Mouse (Mus musculus) ovary, postnatal 36 days (tissue): ENCODE measurements around the gene Smim26.
"Not testable (repeated sequence)": the region's sequence is repeated elsewhere in the genome, so short reads cannot be mapped to it uniquely, and the experiment has no call there.

Source experiments
- DNase-seq: peaks from one replicate; pipeline ENCODE4 v3.0.0; 2022; ENCODE audit warnings: low spot score, mixed read lengths

Gene Smim26

GRCm38 (mm10) chr2:144593951-144594651 is at the start of gene Smim26:
Gene Smim26, plus strand, starts transcription at chr2:144594054.
- peak; percentile 64 for DNase-seq

DNA sequence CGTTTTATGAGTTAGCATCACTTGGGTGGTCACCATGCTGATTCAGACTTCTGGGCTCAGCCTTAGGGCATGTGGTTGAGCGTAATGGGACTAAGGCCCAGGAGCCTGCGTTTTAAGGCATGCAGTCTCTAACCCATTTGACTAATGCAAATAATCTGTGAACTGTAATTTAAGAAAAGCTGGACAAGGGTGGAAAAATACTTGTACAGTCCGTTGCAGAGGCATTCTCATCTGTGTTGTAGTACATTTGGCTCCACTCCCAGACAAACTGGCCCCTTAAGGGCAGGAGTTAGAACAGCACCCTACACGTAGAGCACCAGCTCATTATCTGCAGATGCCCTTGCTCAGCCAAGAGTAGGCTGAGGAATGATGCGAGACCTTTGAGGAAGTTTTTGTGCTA is 49.2 kb upstream of the Smim26 start:
- no peak for DNase-seq

GRCm38 (mm10) chr2:144545061-144545460 is 48.8 kb upstream of the Smim26 start:
- DNase-seq = no peak

- DNase-seq = no peak
Measured at GRCm38 (mm10) chr2:144545481-144545880, 48.4 kb upstream of the Smim26 start.

GRCm38 (mm10) chr2:144547559-144547958 is 46.3 kb upstream of the Smim26 start:
- DNase-seq = no peak

GRCm38 (mm10) chr2:144550529-144550928 is 43.3 kb upstream of the Smim26 start, which contains the start of gene Rbbp9:
Gene Rbbp9, minus strand, starts transcription at chr2:144550869.
- peak; percentile 65 for DNase-seq

- DNase-seq = no peak
Measured at GRCm38 (mm10) chr2:144553905-144554304, 39.9 kb upstream of the Smim26 start.

DNA sequence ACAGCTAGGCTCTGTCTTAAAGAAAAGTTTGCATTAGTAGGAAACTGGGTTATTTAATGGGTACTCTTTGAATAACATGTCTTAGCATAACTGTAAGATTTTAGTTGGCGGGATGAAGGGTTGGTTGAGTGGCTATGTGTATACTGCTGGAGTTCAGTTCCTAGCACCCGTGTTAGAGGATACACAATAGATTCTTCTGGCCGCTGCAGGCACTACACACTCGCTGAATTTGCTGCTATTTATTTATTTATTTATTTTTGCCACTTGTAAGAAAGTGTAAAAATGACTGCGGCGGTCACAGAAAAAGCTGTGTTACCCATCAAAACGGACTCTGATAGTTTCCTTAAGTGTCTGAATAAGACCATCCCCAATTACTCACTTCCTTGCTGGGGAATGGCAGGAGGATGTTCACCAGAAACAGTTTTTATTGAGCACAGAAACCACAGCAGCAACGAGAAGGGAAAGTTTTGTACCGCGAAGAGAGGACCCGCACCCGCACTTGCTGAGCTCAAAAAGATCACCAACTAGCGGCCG is 38.5 kb upstream of the Smim26 start:
- no peak for DNase-seq

DNA sequence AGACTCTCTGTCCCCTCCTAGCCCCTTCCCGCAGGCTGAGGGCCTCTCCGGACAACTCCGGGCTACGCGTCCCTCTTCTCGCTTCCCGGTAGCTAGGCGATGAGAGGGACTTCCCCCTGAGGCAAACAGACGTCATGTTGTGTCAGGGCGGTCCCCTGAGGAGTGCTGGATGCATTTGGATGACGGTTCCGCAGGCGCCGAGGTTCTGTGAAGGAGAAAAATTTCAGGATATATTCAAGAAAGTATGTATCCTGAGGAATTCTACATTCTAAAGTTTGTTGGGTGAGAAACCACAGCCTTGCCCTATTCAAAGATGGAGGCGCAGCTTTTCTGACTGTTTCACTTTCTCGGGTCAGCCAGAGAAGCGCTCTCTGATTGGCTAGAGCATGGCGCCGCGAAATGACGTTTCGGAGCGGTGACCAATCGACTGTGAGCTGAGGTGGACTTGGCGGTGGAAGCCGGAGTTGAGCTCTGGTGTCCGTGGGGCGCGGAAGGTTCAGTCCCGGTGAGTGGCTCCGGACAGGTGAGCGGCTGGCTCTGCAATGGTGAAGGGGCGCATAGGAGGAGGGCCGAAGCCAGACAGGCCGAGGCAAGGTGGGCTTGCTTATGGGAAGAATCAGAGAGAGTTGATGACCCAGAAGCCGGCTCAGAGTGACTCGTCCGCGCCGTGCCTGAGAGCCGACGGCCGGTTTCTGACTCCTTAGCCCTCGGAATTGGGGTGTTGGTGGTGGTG is 37.9 kb upstream of the Smim26 start, which contains the start of gene Sec23b:
TSS of gene Sec23b (plus strand) at position 410 of the 733 bp plus-strand sequence.
- DNase-seq = peak; percentile 94

- DNase-seq = no peak
Measured at GRCm38 (mm10) chr2:144588723-144589122, 5.1 kb upstream of the Smim26 start.

DNA sequence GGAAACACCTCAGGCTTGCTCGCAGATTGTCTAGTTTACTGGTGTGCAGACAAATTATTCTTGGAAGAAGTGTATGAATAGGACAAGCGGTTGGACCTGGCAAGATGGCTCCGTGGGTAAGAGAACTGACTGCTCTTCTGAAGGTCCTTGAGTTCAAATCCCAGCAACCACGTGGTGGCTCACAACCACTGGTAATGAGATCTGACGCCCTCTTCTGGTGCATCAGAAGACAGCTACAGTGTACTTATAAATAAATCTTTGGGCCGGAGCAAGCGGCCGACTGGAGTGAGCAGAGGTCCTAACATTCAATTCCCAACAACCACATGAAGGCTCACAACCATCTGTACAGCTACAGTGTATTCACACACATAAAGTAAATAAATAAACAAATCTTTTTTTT is 818 bp upstream of the Smim26 start:
- DNase-seq = not testable (repeated sequence)

GRCm38 (mm10) chr2:144598006-144598405 is 4.2 kb downstream of the Smim26 start:
- no peak for DNase-seq

- peak; percentile 87 for DNase-seq
Measured at GRCm38 (mm10) chr2:144599831-144600687, 6.2 kb downstream of the Smim26 start, which contains the start of gene Dtd1. Gene Dtd1, plus strand, starts transcription at chr2:144599897.

- no peak for DNase-seq
Measured at GRCm38 (mm10) chr2:144601576-144601975, 7.7 kb downstream of the Smim26 start.

GRCm38 (mm10) chr2:144613956-144614355 is 20.1 kb downstream of the Smim26 start:
- DNase-seq = no peak

- no peak for DNase-seq
Measured at GRCm38 (mm10) chr2:144617074-144617874, 23.4 kb downstream of the Smim26 start.

DNA sequence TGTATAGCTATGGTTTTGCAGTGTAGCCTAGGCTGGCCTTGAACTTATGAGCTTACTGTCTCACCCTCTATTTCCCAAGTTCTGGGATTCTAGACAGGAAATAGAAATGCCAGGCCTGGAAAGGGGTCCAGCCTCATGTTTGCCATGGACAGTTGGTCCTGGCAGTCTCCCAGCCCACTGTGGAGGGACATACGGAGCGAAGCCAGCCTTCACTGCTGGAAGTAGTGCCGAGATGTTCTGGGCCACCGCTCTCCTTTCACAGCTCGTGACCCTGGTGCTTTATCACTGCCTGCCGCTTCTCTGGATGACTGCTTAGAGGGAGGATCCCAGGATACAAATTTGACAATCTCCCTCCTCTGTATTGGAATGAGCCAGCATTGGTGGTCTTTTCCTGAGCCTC is 27.6 kb downstream of the Smim26 start:
- DNase-seq = no peak

- DNase-seq = no peak
Measured at GRCm38 (mm10) chr2:144633551-144633950, 39.7 kb downstream of the Smim26 start.

DNA sequence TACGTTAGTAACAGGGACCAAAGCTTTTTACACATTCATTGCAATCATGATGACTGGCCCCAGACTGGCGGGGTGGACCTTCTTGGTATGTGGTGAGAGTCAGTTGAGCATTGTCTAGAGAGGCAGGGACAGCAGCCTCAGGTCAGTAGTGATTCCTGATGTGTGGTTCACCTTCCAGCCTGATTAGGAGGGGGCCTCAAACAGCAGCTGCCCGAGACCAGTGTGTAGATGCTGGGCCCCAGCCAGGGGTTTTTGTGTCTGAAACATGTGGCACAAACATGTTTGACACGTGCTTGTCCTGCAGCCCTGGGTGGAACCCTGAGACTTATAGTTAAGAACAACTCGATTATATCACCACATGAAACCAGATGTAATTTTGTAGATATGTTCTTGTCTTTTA is 40.4 kb downstream of the Smim26 start:
- DNase-seq = no peak

- DNase-seq = no peak
Measured at GRCm38 (mm10) chr2:144634729-144635128, 40.9 kb downstream of the Smim26 start.

- DNase-seq = peak; percentile 43
Measured at GRCm38 (mm10) chr2:144635644-144636320, 41.9 kb downstream of the Smim26 start.
